Mouse (Mus musculus): Measurements from ENCODE around the gene Ncs1.

Gene Ncs1

GRCm38 (mm10) chr2:31245491-31246141, at the start of gene Ncs1:
Ncs1 (plus strand) TSS chr2:31245823.
- peak; percentile 87 for DNase-seq

- no peak for DNase-seq
Measured at GRCm38 (mm10) chr2:31198621-31199020, 47.0 kb upstream of the Ncs1 start.

- no peak for DNase-seq
Measured at GRCm38 (mm10) chr2:31200051-31200450, 45.6 kb upstream of the Ncs1 start.

GRCm38 (mm10) chr2:31201851-31202250, 43.8 kb upstream of the Ncs1 start:
- DNase-seq = peak; percentile 21

- DNase-seq = no peak
Measured at GRCm38 (mm10) chr2:31202357-31202756, 43.3 kb upstream of the Ncs1 start.

GRCm38 (mm10) chr2:31202956-31203355, 42.7 kb upstream of the Ncs1 start:
- DNase-seq = no peak

GRCm38 (mm10) chr2:31204677-31205076, 40.9 kb upstream of the Ncs1 start:
- no peak for DNase-seq

GRCm38 (mm10) chr2:31206211-31206610, 39.4 kb upstream of the Ncs1 start:
- no peak for DNase-seq

- DNase-seq = no peak
Measured at GRCm38 (mm10) chr2:31206882-31207281, 38.7 kb upstream of the Ncs1 start.

- no peak for DNase-seq
Measured at GRCm38 (mm10) chr2:31208544-31209142, 37.0 kb upstream of the Ncs1 start.

GRCm38 (mm10) chr2:31209525-31209924, 36.1 kb upstream of the Ncs1 start:
- no peak for DNase-seq

- no peak for DNase-seq
Measured at GRCm38 (mm10) chr2:31210144-31210847, 35.3 kb upstream of the Ncs1 start.

GRCm38 (mm10) chr2:31211204-31211603, 34.4 kb upstream of the Ncs1 start:
- no peak for DNase-seq

GRCm38 (mm10) chr2:31214211-31214796, 31.3 kb upstream of the Ncs1 start:
- no peak for DNase-seq

GRCm38 (mm10) chr2:31218611-31219010, 27.0 kb upstream of the Ncs1 start:
- no peak for DNase-seq

GRCm38 (mm10) chr2:31219470-31219869, 26.2 kb upstream of the Ncs1 start:
- no peak for DNase-seq

- DNase-seq = no peak
Measured at GRCm38 (mm10) chr2:31220844-31221243, 24.8 kb upstream of the Ncs1 start.

- DNase-seq = no peak
Measured at GRCm38 (mm10) chr2:31221582-31221981, 24.0 kb upstream of the Ncs1 start.

- no peak for DNase-seq
Measured at GRCm38 (mm10) chr2:31228768-31229311, 16.8 kb upstream of the Ncs1 start.

- peak; percentile 66 for DNase-seq
Measured at GRCm38 (mm10) chr2:31239203-31239696, 6.4 kb upstream of the Ncs1 start.

- no peak for DNase-seq
Measured at GRCm38 (mm10) chr2:31239833-31240232, 5.8 kb upstream of the Ncs1 start.

GRCm38 (mm10) chr2:31241639-31242038, 4.0 kb upstream of the Ncs1 start:
- peak; percentile 55 for DNase-seq

- no peak for DNase-seq
Measured at GRCm38 (mm10) chr2:31244216-31244615, 1.4 kb upstream of the Ncs1 start.

All from embryo, embryonic 11 days (tissue).